Mouse (Mus musculus) midbrain, postnatal 0 days (tissue): Measurements from ENCODE around the gene Thbs3. TPM values are rescaled to one million over a fixed set of nuclear protein-coding genes. Genes with fewer than 3 reads are reported as not detected.

Experiments
- ATAC-seq: fragments of 200-750 bp; cut with Nextera tagmentation; 2 replicates; pipeline ENCODE4 v1.8.0; 2017; ENCODE audit warnings: moderate number of reproducible peaks, mild to moderate bottlenecking, moderate TSS enrichment, moderate library complexity; ENCODE audit not compliant: low FRiP score
- DNase-seq: peaks from one replicate; pipeline ENCODE4 v3.0.0-alpha.2; 2015; ENCODE audit warnings: low spot score
- H3K27ac ChIP-seq: fragments of 300-500 bp; sonication (generic); 2 replicates; pipeline ENCODE4 v1.5.1; 2014; ENCODE audit warnings: low read depth, mild to moderate bottlenecking, low read length, mixed read lengths
- H3K27me3 ChIP-seq: fragments of 300-500 bp; sonication (generic); 2 replicates; pipeline ENCODE4 v1.6.1; 2014; ENCODE audit warnings: low read length, control low read depth, mixed read lengths; ENCODE audit not compliant: insufficient read depth
- H3K36me3 ChIP-seq: fragments of 300-500 bp; sonication (generic); 2 replicates; pipeline ENCODE4 v1.6.1; 2014; ENCODE audit warnings: low read length, control low read depth, mixed read lengths; ENCODE audit not compliant: insufficient read depth
- H3K4me1 ChIP-seq: fragments of 300-500 bp; sonication (generic); 2 replicates; pipeline ENCODE4 v1.6.1; 2014; ENCODE audit warnings: mild to moderate bottlenecking, control low read depth, antibody characterized with exemption, low read length, mixed read lengths; ENCODE audit not compliant: insufficient read depth
- H3K4me2 ChIP-seq: fragments of 300-500 bp; sonication (generic); 2 replicates; pipeline ENCODE4 v1.6.1; 2014; ENCODE audit warnings: low read depth, mild to moderate bottlenecking, low read length, mixed read lengths; ENCODE audit not compliant: poor library complexity, severe bottlenecking
- H3K4me3 ChIP-seq: fragments of 300-500 bp; sonication (generic); 2 replicates; pipeline ENCODE4 v1.5.1; 2014; ENCODE audit warnings: low read depth, mild to moderate bottlenecking, low read length, moderate library complexity
- H3K9ac ChIP-seq: fragments of 300-500 bp; sonication (generic); replicated peaks from 2 replicates; pipeline ENCODE4 v1.6.1; 2014; ENCODE audit warnings: mild to moderate bottlenecking, low read length, moderate library complexity, mixed read lengths; ENCODE audit not compliant: poor library complexity, severe bottlenecking
- H3K9me3 ChIP-seq: fragments of 300-500 bp; sonication (generic); 2 replicates; pipeline ENCODE4 v1.6.1; 2016; ENCODE audit warnings: low read length, control low read depth
- CTCF ChIP-seq: IDR thresholded peaks from 2 replicates; pipeline ENCODE4 v1.5.1; 2016; ENCODE audit warnings: antibody characterized with exemption, mild to moderate bottlenecking
- WGBS: fragments of 180-500 bp; shearing (Covaris S2); extraction: QIAGEN DNeasy Blood & Tissue Kit; methylation state at CpG from one replicate; pipeline ENCODE4 v1.1.7; 2014; 5-methylcytosine and 5-hydroxymethylcytosine counted together
- polyA plus RNA-seq: library from polyadenylated mRNA; unstranded; fragments of >200 nt; fragmentation: Nextera tagmentation; extraction: Ambion mirVana; gene quantifications from 2 replicates; pipeline ENCODE4 v1.2.1, GENCODE M21; 2015
- total RNA-seq: library from RNA; depleted of rRNA; stranded (reverse); fragments of >200 nt; gene quantifications from 2 replicates; pipeline ENCODE4 v1.2.3, GENCODE M21; 2014

The Thbs3 gene
- total and polyA plus RNA-seq, 2 experiments from 2014 or later = 38.5 to 39.0 TPM

DNA sequence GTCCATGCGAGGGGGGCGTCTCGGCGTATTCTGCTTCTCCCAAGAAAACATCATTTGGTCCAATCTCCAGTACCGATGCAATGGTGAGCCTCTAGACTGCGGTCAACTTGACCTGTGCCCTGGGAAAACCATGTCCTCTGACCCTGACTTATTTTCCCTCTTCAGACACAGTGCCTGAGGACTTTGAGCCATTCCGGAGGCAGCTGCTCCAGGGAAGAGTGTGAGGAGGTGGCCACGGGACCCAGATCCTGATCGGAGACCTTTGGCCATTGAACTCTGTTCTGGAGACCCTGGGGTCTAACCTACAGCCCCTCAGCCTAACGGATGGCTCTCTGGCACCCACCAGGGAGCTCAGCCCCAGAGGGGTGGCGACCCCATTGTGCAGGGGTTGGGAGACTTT is 11.4 kb downstream of the Thbs3 start:
- ATAC-seq = no peak

DNA sequence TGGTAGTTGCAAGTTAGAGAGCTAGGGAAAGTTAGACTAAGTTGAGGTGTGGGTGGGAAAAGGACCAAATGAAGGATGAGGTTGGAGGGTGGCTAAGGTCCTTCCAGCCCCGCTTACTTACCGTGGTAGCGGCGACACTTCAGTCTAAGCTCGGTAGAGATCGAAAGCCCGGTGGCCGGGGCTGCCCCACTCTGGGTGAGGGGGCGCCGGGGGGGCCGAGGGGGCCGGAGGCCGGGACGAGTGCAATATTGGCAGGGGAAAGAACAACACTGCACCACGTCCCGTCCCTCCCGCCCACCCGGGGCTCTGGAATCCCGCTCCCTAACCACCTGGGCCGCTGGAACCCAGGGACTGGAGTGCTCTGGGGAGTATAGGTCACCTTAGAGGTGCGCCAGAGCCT is 11.9 kb downstream of the Thbs3 start, which contains the start of gene Mtx1:
Gene Mtx1 (minus strand): TSS at position 189 of the 400 bp plus-strand sequence.
- peak within 1 kb of the TSS; percentile 41 for H3K4me3 ChIP-seq
- no peaks in the 10 kb centered on the region for H3K27me3 ChIP-seq
- no peak for DNase-seq
- peak within 1 kb of the TSS; percentile 85 for H3K4me2 ChIP-seq
- no peak for TF ChIP-seq CTCF
- H3K9me3 ChIP-seq = no peaks in the 10 kb centered on the region
- 0 out of 2 replicates have a peak, but pooled peaks have one; percentile 2 for ATAC-seq
- H3K36me3 ChIP-seq = no peaks in the 10 kb centered on the region
- peak within 1 kb of the TSS; percentile 55 for H3K9ac ChIP-seq
- 5% methylated on average over 19 of the region's 21 CpGs for WGBS
- peak within 1 kb of the TSS; percentile 80 for H3K27ac ChIP-seq
- peaks cover 26% of the 10 kb centered on the region; the same call in 1 of the 2 replicates for H3K4me1 ChIP-seq

More for the DNA sequence above, 11.4 kb downstream of the Thbs3 start:
- Histone ChIP-seq H3K4me1 (peaks cover 26% of the 10 kb centered on the region; the same call in 1 of the 2 replicates), H3K9ac (peak overlapping the region; percentile 55; the same call in 1 of the 2 replicates), H3K4me3 (peak overlapping the region; percentile 41), H3K27ac (peak overlapping the region; percentile 80), H3K4me2 (peak overlapping the region; percentile 85), H3K27me3 (no peaks in the 10 kb centered on the region), H3K9me3 (no peaks in the 10 kb centered on the region), H3K36me3 (no peaks in the 10 kb centered on the region)
- DNase-seq = no peak
- no peak for TF ChIP-seq CTCF
- WGBS = 8% methylated on average over 11 of the region's 11 CpGs

DNA sequence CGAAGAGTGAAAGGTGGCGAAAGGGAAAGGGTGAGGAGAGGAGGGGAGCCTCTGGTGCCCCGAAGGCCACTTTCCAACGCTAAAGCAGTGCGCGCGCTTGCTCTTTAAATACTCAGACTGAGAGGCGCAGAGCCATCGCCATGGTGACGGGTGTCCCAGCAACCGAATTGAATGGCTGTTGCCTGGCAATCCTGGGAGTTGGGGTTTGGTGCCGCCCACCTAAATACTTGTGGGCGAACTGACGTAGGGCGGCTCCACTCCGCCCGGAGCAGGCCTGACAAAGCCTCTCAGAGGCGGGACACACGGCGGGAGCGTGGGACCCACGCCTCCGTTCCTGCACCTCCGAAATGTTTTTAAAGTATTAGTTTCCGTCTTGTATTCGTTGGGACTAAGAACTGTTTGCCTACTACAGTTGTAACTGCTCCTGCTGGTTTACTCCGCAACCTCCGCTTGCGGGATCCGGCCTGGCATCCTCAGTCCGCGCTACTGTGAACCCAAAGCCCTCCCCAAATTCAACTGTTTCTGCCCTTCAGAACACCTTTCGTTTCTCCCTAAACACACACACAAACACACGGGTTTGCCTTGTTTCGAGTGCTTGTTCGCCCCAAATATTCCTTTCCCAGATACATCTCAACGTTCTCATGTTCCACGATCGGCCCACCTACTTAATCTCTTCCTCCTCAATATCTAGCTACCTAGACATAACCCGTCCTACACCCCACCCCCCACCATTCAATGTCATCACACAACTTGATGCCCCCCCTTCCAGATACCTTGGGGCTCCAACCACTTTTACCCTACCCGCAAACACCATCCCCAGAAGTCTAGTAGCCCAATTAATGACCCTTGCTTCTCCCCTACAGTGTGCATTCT is 12.6 kb downstream of the Thbs3 start:
- H3K36me3 ChIP-seq = no peaks in the 10 kb centered on the region
- ATAC-seq = peak; percentile 77
- H3K4me3 ChIP-seq = peak overlapping the region; percentile 41
- H3K4me2 ChIP-seq = peak overlapping the region; percentile 85
- peak; percentile 97 for DNase-seq
- peak overlapping the region; percentile 80 for H3K27ac ChIP-seq
- H3K27me3 ChIP-seq = no peaks in the 10 kb centered on the region
- no peaks in the 10 kb centered on the region for H3K9me3 ChIP-seq
- peaks cover 26% of the 10 kb centered on the region; the same call in 1 of the 2 replicates for H3K4me1 ChIP-seq
- no peak for TF ChIP-seq CTCF
- WGBS = 1% methylated on average over 41 of the region's 41 CpGs
- peak overlapping the region; percentile 55 for H3K9ac ChIP-seq

DNA sequence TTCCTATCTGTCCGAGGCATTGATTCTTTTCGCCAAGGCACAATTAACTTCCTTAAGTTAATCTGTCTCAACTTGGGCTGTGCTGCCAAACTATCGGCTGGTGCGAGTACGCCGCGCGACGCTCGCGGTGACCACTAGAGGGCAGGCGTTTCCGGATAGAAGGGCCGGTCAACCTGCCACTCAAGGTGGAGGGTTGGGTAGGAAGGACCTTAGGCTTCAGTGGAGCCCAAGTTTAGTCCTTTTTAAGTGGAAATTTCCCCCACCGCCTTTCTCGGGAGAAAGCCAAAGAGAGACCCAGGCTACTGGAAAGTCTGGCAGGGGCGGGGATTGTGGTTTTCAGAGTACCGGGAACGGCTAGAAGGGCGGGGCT is 13.2 kb downstream of the Thbs3 start:
- peak; percentile 97 for TF ChIP-seq CTCF
- Histone ChIP-seq H3K36me3 (peaks cover 6% of the 10 kb centered on the region), H3K9me3 (no peaks in the 10 kb centered on the region), H3K27ac (no peak overlapping the region), H3K4me1 (peaks cover 26% of the 10 kb centered on the region; the same call in 1 of the 2 replicates), H3K27me3 (no peaks in the 10 kb centered on the region), H3K4me2 (peak overlapping the region; percentile 85), H3K4me3 (peak overlapping the region; percentile 41), H3K9ac (0 out of 2 replicates have a peak overlapping the region, but pooled peaks have one; percentile 8)
- WGBS = 0% methylated on average over 20 of the region's 20 CpGs
- 0 out of 2 replicates have a peak, but pooled peaks have one; percentile 34 for ATAC-seq
- DNase-seq = peak; percentile 85

DNA sequence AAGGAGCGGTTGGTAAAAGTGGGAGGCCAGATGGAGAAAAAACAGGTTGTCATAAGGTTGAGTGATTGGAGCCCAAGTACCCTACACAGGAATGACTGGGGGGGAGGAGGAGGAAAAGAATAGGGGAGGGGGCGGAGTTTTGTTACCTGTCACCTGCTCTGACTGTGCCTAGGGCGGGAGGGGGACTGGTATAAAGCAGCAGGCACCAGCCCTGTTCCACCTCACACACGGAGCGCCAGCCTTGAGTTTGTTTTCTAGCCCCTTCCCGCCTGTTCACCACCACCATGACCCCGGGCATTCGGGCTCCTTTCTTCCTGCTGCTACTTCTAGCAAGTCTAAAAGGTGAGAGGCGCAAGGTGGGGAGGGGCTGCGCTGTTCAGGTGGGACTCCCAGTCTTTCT is 13.9 kb downstream of the Thbs3 start, which contains the start of gene Muc1:
Gene Muc1 (plus strand): TSS at position 222 of the 400 bp plus-strand sequence.
- no peaks in the 10 kb centered on the region for H3K9me3 ChIP-seq
- H3K27ac ChIP-seq = peak within 1 kb of the TSS; percentile 80
- 39% methylated on average over 10 of the region's 10 CpGs for whole genome bisulfite sequencing
- ATAC-seq (no peak), DNase-seq (no peak)
- peaks cover 26% of the 10 kb centered on the region; the same call in 1 of the 2 replicates for H3K4me1 ChIP-seq
- peaks cover 13% of the 10 kb centered on the region for H3K36me3 ChIP-seq
- no peak for TF ChIP-seq CTCF
- peak within 1 kb of the TSS; percentile 41 for H3K4me3 ChIP-seq
- H3K4me2 ChIP-seq = peak within 1 kb of the TSS; percentile 85
- H3K27me3 ChIP-seq = no peaks in the 10 kb centered on the region
- H3K9ac ChIP-seq = 0 out of 2 replicates have a peak within 1 kb of the TSS, but pooled peaks have one; percentile 8
